Mouse (Mus musculus) limb, embryonic 15.5 days (tissue): ENCODE data around the gene Dhx9. TPM values are rescaled to one million over a fixed set of nuclear protein-coding genes. Genes with fewer than 3 reads are reported as not detected.

Source experiments
- ATAC-seq: fragments of 200-750 bp; cut with Nextera tagmentation; 2 replicates; pipeline ENCODE4 v1.8.0; 2017; ENCODE audit warnings: low read depth, moderate TSS enrichment; ENCODE audit not compliant: insufficient number of reproducible peaks, low FRiP score, low TSS enrichment
- H3K27ac ChIP-seq: fragments of 300-500 bp; sonication (generic); 2 replicates; pipeline ENCODE4 v1.5.1; 2015; ENCODE audit warnings: moderate library complexity, mild to moderate bottlenecking, inconsistent platforms
- H3K27me3 ChIP-seq: fragments of 300-500 bp; sonication (generic); 2 replicates; pipeline ENCODE4 v1.6.1; 2015; ENCODE audit warnings: inconsistent platforms
- H3K36me3 ChIP-seq: fragments of 300-500 bp; sonication (generic); 2 replicates; pipeline ENCODE4 v1.6.1; 2015; ENCODE audit warnings: inconsistent platforms
- H3K4me1 ChIP-seq: fragments of 300-500 bp; sonication (generic); 2 replicates; pipeline ENCODE4 v1.6.1; 2015; ENCODE audit warnings: inconsistent platforms
- H3K4me2 ChIP-seq: fragments of 300-500 bp; sonication (generic); 2 replicates; pipeline ENCODE4 v1.6.1; 2015; ENCODE audit warnings: mild to moderate bottlenecking, inconsistent platforms
- H3K4me3 ChIP-seq: fragments of 300-500 bp; sonication (generic); 2 replicates; pipeline ENCODE4 v1.5.1; 2015; ENCODE audit warnings: mild to moderate bottlenecking, inconsistent platforms
- H3K9ac ChIP-seq: fragments of 300-500 bp; sonication (generic); 2 replicates; pipeline ENCODE4 v1.6.1; 2015; ENCODE audit warnings: inconsistent platforms
- H3K9me3 ChIP-seq: fragments of 300-500 bp; sonication (generic); 2 replicates; pipeline ENCODE4 v1.6.1; 2016; ENCODE audit warnings: inconsistent platforms
- WGBS: fragments of 180-500 bp; shearing (Covaris S2); methylation state at CpG from one replicate; pipeline ENCODE4 v1.1.7; 2015; 5-methylcytosine and 5-hydroxymethylcytosine counted together
- polyA plus RNA-seq: library from polyadenylated mRNA; unstranded; fragments of >200 nt; fragmentation: Nextera tagmentation; extraction: Ambion mirVana; gene quantifications from 2 replicates; pipeline ENCODE4 v1.2.1, GENCODE M21; 2015

Gene Dhx9
- polyA plus RNA-seq, 1 experiment from 2014 or later, result 29.0 TPM

- H3K27ac ChIP-seq, result no peak overlapping the region; the same call in 1 of the 2 replicates
- 59% methylated on average over 2 of the region's 2 CpGs for WGBS
- peaks cover 22% of the 10 kb centered on the region for H3K4me1 ChIP-seq
- H3K9ac ChIP-seq, result no peak overlapping the region
- no peaks in the 10 kb centered on the region for H3K9me3 ChIP-seq
- peak overlapping the region; percentile 71 for H3K4me3 ChIP-seq
- ATAC-seq, result no peak
- H3K4me2 ChIP-seq, result peak overlapping the region; percentile 59
- no peaks in the 10 kb centered on the region for H3K27me3 ChIP-seq
- H3K36me3 ChIP-seq, result peaks cover 22% of the 10 kb centered on the region
Measured at GRCm38 (mm10) chr1:153485201-153485796, 2.2 kb downstream of the Dhx9 start.

GRCm38 (mm10) chr1:153481025-153481412, 6.4 kb downstream of the Dhx9 start:
- Histone ChIP-seq H3K4me3 (no peak overlapping the region), H3K36me3 (peaks cover 57% of the 10 kb centered on the region), H3K9me3 (no peaks in the 10 kb centered on the region), H3K27me3 (no peaks in the 10 kb centered on the region), H3K9ac (no peak overlapping the region), H3K27ac (no peak overlapping the region), H3K4me2 (no peak overlapping the region), H3K4me1 (peaks cover 17% of the 10 kb centered on the region)
- 82% methylated on average over 1 of the region's 1 CpGs for whole genome bisulfite sequencing
- no peak for ATAC-seq

- H3K4me2 ChIP-seq, result no peak overlapping the region
- no peaks in the 10 kb centered on the region for H3K9me3 ChIP-seq
- H3K4me3 ChIP-seq, result no peak overlapping the region
- WGBS, result 51% methylated on average over 1 of the region's 1 CpGs
- H3K9ac ChIP-seq, result no peak overlapping the region
- peaks cover 59% of the 10 kb centered on the region for H3K36me3 ChIP-seq
- ATAC-seq, result no peak
- peaks cover 16% of the 10 kb centered on the region for H3K4me1 ChIP-seq
- H3K27me3 ChIP-seq, result no peaks in the 10 kb centered on the region
- H3K27ac ChIP-seq, result no peak overlapping the region
Measured at GRCm38 (mm10) chr1:153480386-153481024, 7.0 kb downstream of the Dhx9 start.

- peaks cover 67% of the 10 kb centered on the region for H3K36me3 ChIP-seq
- H3K9ac ChIP-seq, result no peak overlapping the region
- H3K4me2 ChIP-seq, result no peak overlapping the region
- no peak overlapping the region for H3K4me3 ChIP-seq
- no peak for ATAC-seq
- H3K4me1 ChIP-seq, result peaks cover 6% of the 10 kb centered on the region; the same call in 1 of the 2 replicates
- no peaks in the 10 kb centered on the region for H3K9me3 ChIP-seq
- 89% methylated on average over 1 of the region's 1 CpGs for WGBS
- H3K27me3 ChIP-seq, result no peaks in the 10 kb centered on the region
- no peak overlapping the region for H3K27ac ChIP-seq
Measured at GRCm38 (mm10) chr1:153479296-153479695, 8.2 kb downstream of the Dhx9 start.

GRCm38 (mm10) chr1:153461796-153462195, 25.7 kb downstream of the Dhx9 start:
- no peak overlapping the region for H3K27ac ChIP-seq
- H3K9me3 ChIP-seq, result no peaks in the 10 kb centered on the region
- 82% methylated on average over 1 of the region's 1 CpGs for WGBS
- H3K9ac ChIP-seq, result no peak overlapping the region
- H3K27me3 ChIP-seq, result no peaks in the 10 kb centered on the region
- H3K4me3 ChIP-seq, result no peak overlapping the region
- no peak for ATAC-seq
- H3K36me3 ChIP-seq, result peaks cover 65% of the 10 kb centered on the region
- no peak overlapping the region for H3K4me2 ChIP-seq
- no peaks in the 10 kb centered on the region for H3K4me1 ChIP-seq

- no peak overlapping the region for H3K27ac ChIP-seq
- no peaks in the 10 kb centered on the region for H3K27me3 ChIP-seq
- H3K4me1 ChIP-seq, result no peaks in the 10 kb centered on the region
- ATAC-seq, result 0 out of 2 replicates have a peak, but pooled peaks have one; percentile 24
- 86% methylated on average over 5 of the region's 5 CpGs for WGBS
- H3K4me2 ChIP-seq, result no peak overlapping the region
- H3K9me3 ChIP-seq, result no peaks in the 10 kb centered on the region
- no peak overlapping the region for H3K9ac ChIP-seq
- no peak overlapping the region for H3K4me3 ChIP-seq
- peaks cover 71% of the 10 kb centered on the region for H3K36me3 ChIP-seq
Measured at GRCm38 (mm10) chr1:153456137-153456536, 31.3 kb downstream of the Dhx9 start.

GRCm38 (mm10) chr1:153453146-153453642, 34.3 kb downstream of the Dhx9 start:
- no peak overlapping the region for H3K4me2 ChIP-seq
- H3K9me3 ChIP-seq, result no peaks in the 10 kb centered on the region
- 88% methylated on average over 3 of the region's 3 CpGs for WGBS
- no peaks in the 10 kb centered on the region for H3K27me3 ChIP-seq
- H3K4me1 ChIP-seq, result no peaks in the 10 kb centered on the region
- H3K36me3 ChIP-seq, result peaks cover 49% of the 10 kb centered on the region
- H3K9ac ChIP-seq, result no peak overlapping the region
- H3K27ac ChIP-seq, result no peak overlapping the region
- no peak overlapping the region for H3K4me3 ChIP-seq
- ATAC-seq, result no peak

GRCm38 (mm10) chr1:153451237-153452154, 36.0 kb downstream of the Dhx9 start:
- Histone ChIP-seq H3K36me3 (peaks cover 38% of the 10 kb centered on the region), H3K4me2 (no peak overlapping the region), H3K27ac (no peak overlapping the region), H3K27me3 (no peaks in the 10 kb centered on the region), H3K4me3 (no peak overlapping the region), H3K9ac (no peak overlapping the region), H3K4me1 (no peaks in the 10 kb centered on the region), H3K9me3 (no peaks in the 10 kb centered on the region)
- ATAC-seq, result no peak
- WGBS, result 67% methylated on average over 10 of the region's 10 CpGs

- no peaks in the 10 kb centered on the region for H3K9me3 ChIP-seq
- 96% methylated on average over 20 of the region's 20 CpGs for WGBS
- H3K36me3 ChIP-seq, result peaks cover 3% of the 10 kb centered on the region; the same call in 1 of the 2 replicates
- ATAC-seq, result no peak
- H3K27ac ChIP-seq, result no peak overlapping the region
- H3K27me3 ChIP-seq, result no peaks in the 10 kb centered on the region
- no peak overlapping the region for H3K4me3 ChIP-seq
- no peak overlapping the region for H3K9ac ChIP-seq
- H3K4me1 ChIP-seq, result no peaks in the 10 kb centered on the region
- no peak overlapping the region for H3K4me2 ChIP-seq
Measured at GRCm38 (mm10) chr1:153446120-153446831, 41.2 kb downstream of the Dhx9 start.

GRCm38 (mm10) chr1:153443632-153444031, 43.8 kb downstream of the Dhx9 start:
- 61% methylated on average over 4 of the region's 4 CpGs for WGBS
- Histone ChIP-seq H3K27me3 (no peaks in the 10 kb centered on the region), H3K4me1 (no peaks in the 10 kb centered on the region), H3K4me2 (no peak overlapping the region), H3K36me3 (no peaks in the 10 kb centered on the region; the same call in 1 of the 2 replicates), H3K27ac (no peak overlapping the region), H3K9ac (no peak overlapping the region), H3K9me3 (no peaks in the 10 kb centered on the region), H3K4me3 (no peak overlapping the region)
- ATAC-seq, result no peak

- Histone ChIP-seq H3K4me1 (no peaks in the 10 kb centered on the region), H3K4me2 (no peak overlapping the region), H3K9ac (no peak overlapping the region), H3K27ac (no peak overlapping the region), H3K9me3 (no peaks in the 10 kb centered on the region), H3K27me3 (no peaks in the 10 kb centered on the region), H3K4me3 (no peak overlapping the region), H3K36me3 (no peaks in the 10 kb centered on the region; the same call in 1 of the 2 replicates)
- 72% methylated on average over 1 of the region's 1 CpGs for WGBS
- ATAC-seq, result no peak
Measured at GRCm38 (mm10) chr1:153443019-153443418, 44.4 kb downstream of the Dhx9 start.
